Mouse (Mus musculus) kidney, embryonic 16.5 days (tissue): Measurements from ENCODE around the gene Tgm7. TPM values are rescaled to one million over a fixed set of nuclear protein-coding genes. Genes with fewer than 3 reads are reported as not detected.

Experiments
- ATAC-seq: fragments of 200-750 bp; cut with Nextera tagmentation; 2 replicates; pipeline ENCODE4 v1.8.0; 2017; ENCODE audit warnings: moderate TSS enrichment; ENCODE audit not compliant: low FRiP score, low TSS enrichment
- H3K27ac ChIP-seq: fragments of 300-500 bp; sonication (generic); 2 replicates; pipeline ENCODE4 v1.5.1; 2014; ENCODE audit warnings: low read length
- H3K27me3 ChIP-seq: fragments of 300-500 bp; sonication (generic); 2 replicates; pipeline ENCODE4 v1.6.1; 2014; ENCODE audit warnings: low read length, control low read depth, mixed read lengths; ENCODE audit not compliant: insufficient read depth
- H3K36me3 ChIP-seq: fragments of 300-500 bp; sonication (generic); 2 replicates; pipeline ENCODE4 v1.6.1; 2014; ENCODE audit warnings: low read length, control low read depth, mixed read lengths; ENCODE audit not compliant: insufficient read depth
- H3K4me1 ChIP-seq: fragments of 300-500 bp; sonication (generic); 2 replicates; pipeline ENCODE4 v1.6.1; 2014; ENCODE audit warnings: low read length, control low read depth, mixed read lengths; ENCODE audit not compliant: insufficient read depth
- H3K4me2 ChIP-seq: fragments of 300-500 bp; sonication (generic); replicated peaks from 2 replicates; pipeline ENCODE4 v1.6.1; 2014; ENCODE audit warnings: low read depth, low read length
- H3K4me3 ChIP-seq: fragments of 300-500 bp; sonication (generic); 2 replicates; pipeline ENCODE4 v1.5.1; 2014; ENCODE audit warnings: mild to moderate bottlenecking, low read length
- H3K9ac ChIP-seq: fragments of 300-500 bp; sonication (generic); replicated peaks from 2 replicates; pipeline ENCODE4 v1.6.1; 2014; ENCODE audit warnings: low read length
- H3K9me3 ChIP-seq: fragments of 300-500 bp; sonication (generic); 2 replicates; pipeline ENCODE4 v1.6.1; 2016; ENCODE audit warnings: low read length, control low read depth
- WGBS: fragments of 180-500 bp; shearing (Covaris S2); extraction: QIAGEN DNeasy Blood & Tissue Kit; methylation state at CpG from one replicate; pipeline ENCODE4 v1.1.7; 2014; 5-methylcytosine and 5-hydroxymethylcytosine counted together
- polyA plus RNA-seq: library from polyadenylated mRNA; unstranded; fragments of >200 nt; fragmentation: Nextera tagmentation; extraction: Ambion mirVana; gene quantifications from 2 replicates; pipeline ENCODE4 v1.2.1, GENCODE M21; 2015

Tgm7 gene
- polyA plus RNA-seq, result 0.28 and 0.30 TPM in 2 replicates

DNA sequence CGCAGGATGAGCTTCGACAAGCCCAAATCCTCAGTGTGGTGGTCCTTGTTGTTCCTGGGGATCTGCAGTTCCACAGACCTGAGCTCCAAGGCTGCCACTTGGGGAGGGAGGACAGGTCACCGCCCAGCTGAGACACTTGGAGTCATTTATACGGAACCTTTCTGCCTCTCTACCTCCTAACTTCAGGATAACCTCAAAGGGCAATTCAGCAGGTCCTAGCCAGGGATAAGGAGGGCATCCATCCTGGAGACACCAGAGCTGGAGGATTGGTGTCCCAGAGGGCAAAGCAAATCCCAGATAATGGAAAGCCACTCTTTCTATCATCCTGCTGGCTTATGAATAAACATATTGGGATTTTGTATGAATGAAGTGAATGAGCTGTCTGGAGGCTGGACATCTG is at the start of gene Tgm7:
Gene Tgm7, minus strand, starts transcription at position 101 of the 400 bp plus-strand sequence.
- no peaks in the 10 kb centered on the region for H3K4me1 ChIP-seq
- WGBS, result 84% methylated on average over 4 of the region's 4 CpGs
- no peaks in the 10 kb centered on the region for H3K9me3 ChIP-seq
- no peak within 1 kb of the TSS for H3K27ac ChIP-seq
- H3K27me3 ChIP-seq, result no peaks in the 10 kb centered on the region
- no peak for ATAC-seq
- H3K4me3 ChIP-seq, result no peak within 1 kb of the TSS
- H3K9ac ChIP-seq, result no peak within 1 kb of the TSS
- H3K4me2 ChIP-seq, result no peak within 1 kb of the TSS
- H3K36me3 ChIP-seq, result no peaks in the 10 kb centered on the region

DNA sequence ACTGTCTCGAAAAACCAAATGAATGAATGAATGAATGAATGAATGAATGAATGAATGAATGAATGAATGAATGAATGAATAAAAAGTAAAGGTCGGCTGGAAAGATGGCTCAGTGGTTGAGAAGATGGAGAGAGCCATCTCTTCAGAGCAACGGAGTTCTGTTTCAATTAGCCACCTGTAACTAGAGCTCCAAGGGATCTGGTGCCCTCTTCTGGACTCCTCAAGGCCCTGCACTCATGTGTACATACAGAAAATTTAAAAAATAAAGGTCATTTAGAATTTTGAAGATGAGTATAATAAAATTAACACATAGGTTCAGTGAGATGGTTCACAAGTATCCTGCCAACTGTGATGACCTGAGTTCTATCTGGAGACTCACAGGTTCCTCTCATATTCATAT is 43.5 kb upstream of the Tgm7 start:
- Histone ChIP-seq H3K4me3 (no peak overlapping the region), H3K36me3 (peaks cover 23% of the 10 kb centered on the region), H3K4me2 (no peak overlapping the region), H3K27me3 (no peaks in the 10 kb centered on the region), H3K4me1 (no peaks in the 10 kb centered on the region), H3K9ac (no peak overlapping the region), H3K27ac (no peak overlapping the region), H3K9me3 (no peaks in the 10 kb centered on the region)
- no peak for ATAC-seq
- 86% methylated on average over 3 of the region's 3 CpGs for WGBS

GRCm38 (mm10) chr2:121149679-121150078 is 40.1 kb upstream of the Tgm7 start:
- H3K36me3 ChIP-seq, result peaks cover 12% of the 10 kb centered on the region

DNA sequence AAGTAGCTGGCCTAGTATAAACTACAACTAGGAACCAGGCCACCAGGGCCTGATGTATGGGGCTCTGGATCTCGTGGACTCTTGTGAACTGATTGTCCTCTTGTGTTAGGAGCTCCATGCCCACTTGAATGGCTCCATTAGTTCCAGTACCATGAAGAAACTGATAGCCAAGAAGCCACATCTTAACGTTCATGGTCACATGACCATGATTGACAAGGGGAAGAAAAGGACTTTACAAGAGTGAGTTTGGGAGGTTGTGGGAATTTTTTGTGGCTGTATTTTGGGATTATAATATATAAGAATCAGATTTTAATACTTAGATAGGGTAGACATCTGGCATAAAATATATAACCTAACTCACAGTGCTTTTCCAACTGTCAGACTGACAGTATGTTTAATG is 32.8 kb upstream of the Tgm7 start:
- Histone ChIP-seq H3K4me3 (no peak overlapping the region), H3K4me2 (no peak overlapping the region), H3K4me1 (peaks cover 24% of the 10 kb centered on the region), H3K36me3 (peaks cover 22% of the 10 kb centered on the region), H3K27me3 (no peaks in the 10 kb centered on the region), H3K27ac (no peak overlapping the region), H3K9me3 (peaks cover 8% of the 10 kb centered on the region; the same call in 1 of the 2 replicates), H3K9ac (no peak overlapping the region)
- WGBS, result 72% methylated on average over 2 of the region's 2 CpGs
- no peak for ATAC-seq

More at GRCm38 (mm10) chr2:121149679-121150078, 40.1 kb upstream of the Tgm7 start:
- H3K27ac ChIP-seq, result no peak overlapping the region
- no peak for ATAC-seq
- no peak overlapping the region for H3K4me2 ChIP-seq
- no peak overlapping the region for H3K9ac ChIP-seq
- H3K4me3 ChIP-seq, result no peak overlapping the region
- no peaks in the 10 kb centered on the region for H3K9me3 ChIP-seq
- WGBS, result 85% methylated on average over 5 of the region's 5 CpGs
- H3K4me1 ChIP-seq, result no peaks in the 10 kb centered on the region
- no peaks in the 10 kb centered on the region for H3K27me3 ChIP-seq

GRCm38 (mm10) chr2:121141216-121142035 is 31.8 kb upstream of the Tgm7 start:
- ATAC-seq, result no peak

DNA sequence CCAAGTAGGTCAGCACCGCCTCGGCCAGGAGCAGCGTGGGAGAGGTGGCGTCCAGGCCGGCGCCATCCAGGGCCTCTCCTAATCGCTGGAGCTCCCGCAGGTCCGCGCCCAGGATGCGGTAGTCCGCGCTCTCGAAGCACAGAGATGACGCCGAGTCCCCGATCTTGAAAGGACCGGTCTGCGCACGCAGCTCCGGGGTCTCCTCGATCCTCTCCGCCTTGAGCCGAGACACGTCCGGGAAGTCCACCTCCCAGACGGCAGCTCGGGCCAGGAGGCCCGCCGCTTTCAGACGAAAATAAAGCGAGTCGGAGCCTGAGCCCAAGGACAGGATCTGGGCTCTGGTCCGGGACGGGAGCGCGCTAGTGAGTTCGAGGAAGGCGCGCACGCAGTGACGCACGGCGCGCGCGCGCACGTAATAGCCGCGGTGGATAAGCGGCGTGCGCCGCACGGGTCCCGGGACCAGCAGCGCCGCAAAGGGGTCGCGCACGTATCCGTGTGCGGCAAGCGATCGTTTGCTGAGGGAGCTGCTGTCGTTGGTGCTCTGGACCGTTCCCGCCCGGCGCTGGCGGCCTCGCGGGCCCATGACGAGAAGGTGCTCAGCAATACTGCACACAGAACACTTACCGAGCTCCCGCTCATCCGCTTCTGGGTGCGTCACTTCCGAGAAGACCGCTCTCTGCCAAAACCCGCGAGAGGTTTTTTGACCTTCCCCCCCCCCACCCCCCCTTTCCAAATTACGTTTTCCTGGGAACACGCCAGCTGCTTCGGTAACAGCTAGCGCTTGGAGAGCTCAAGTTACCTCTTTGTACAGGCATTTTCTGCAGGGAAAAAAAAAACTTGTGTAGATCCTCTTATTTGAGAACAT is 30.7 kb upstream of the Tgm7 start, which contains the start of the genes Adal and Lcmt2:
Gene Adal, plus strand, starts transcription at position 411 of the 865 bp plus-strand sequence.
Gene Lcmt2, minus strand, starts transcription at position 636 of the 865 bp plus-strand sequence.
- no peaks in the 10 kb centered on the region for H3K27me3 ChIP-seq
- H3K4me2 ChIP-seq, result peak within 1 kb of the TSS; percentile 74
- peak within 1 kb of the TSS; percentile 68 for H3K4me3 ChIP-seq
- H3K9me3 ChIP-seq, result peaks cover 8% of the 10 kb centered on the region; the same call in 1 of the 2 replicates
- under 1% methylated on average over 87 of the region's 87 CpGs for WGBS
- H3K4me1 ChIP-seq, result peaks cover 24% of the 10 kb centered on the region
- H3K9ac ChIP-seq, result peak within 1 kb of the TSS; percentile 84
- H3K36me3 ChIP-seq, result peaks cover 23% of the 10 kb centered on the region
- H3K27ac ChIP-seq, result peak within 1 kb of the TSS; percentile 98
- ATAC-seq, result peak; percentile 96

More at GRCm38 (mm10) chr2:121141216-121142035, 31.8 kb upstream of the Tgm7 start:
- Histone ChIP-seq H3K9me3 (peaks cover 8% of the 10 kb centered on the region; the same call in 1 of the 2 replicates), H3K27ac (peak overlapping the region; percentile 98), H3K9ac (peak overlapping the region; percentile 84), H3K27me3 (no peaks in the 10 kb centered on the region), H3K4me3 (peak overlapping the region; percentile 68), H3K4me1 (peaks cover 24% of the 10 kb centered on the region), H3K36me3 (peaks cover 23% of the 10 kb centered on the region), H3K4me2 (peak overlapping the region; percentile 74)
- 73% methylated on average over 16 of the region's 16 CpGs for WGBS

- peak; percentile 43 for ATAC-seq
- Histone ChIP-seq H3K36me3 (peaks cover 23% of the 10 kb centered on the region), H3K9me3 (peaks cover 8% of the 10 kb centered on the region; the same call in 1 of the 2 replicates), H3K27me3 (no peaks in the 10 kb centered on the region), H3K4me3 (peak overlapping the region; percentile 68), H3K4me2 (peak overlapping the region; percentile 74), H3K27ac (peak overlapping the region; percentile 98), H3K9ac (peak overlapping the region; percentile 84), H3K4me1 (peaks cover 24% of the 10 kb centered on the region)
- WGBS, result 50% methylated on average over 29 of the region's 29 CpGs
These were observed 29.8 kb upstream of the Tgm7 start for GRCm38 (mm10) chr2:121139266-121140017.

DNA sequence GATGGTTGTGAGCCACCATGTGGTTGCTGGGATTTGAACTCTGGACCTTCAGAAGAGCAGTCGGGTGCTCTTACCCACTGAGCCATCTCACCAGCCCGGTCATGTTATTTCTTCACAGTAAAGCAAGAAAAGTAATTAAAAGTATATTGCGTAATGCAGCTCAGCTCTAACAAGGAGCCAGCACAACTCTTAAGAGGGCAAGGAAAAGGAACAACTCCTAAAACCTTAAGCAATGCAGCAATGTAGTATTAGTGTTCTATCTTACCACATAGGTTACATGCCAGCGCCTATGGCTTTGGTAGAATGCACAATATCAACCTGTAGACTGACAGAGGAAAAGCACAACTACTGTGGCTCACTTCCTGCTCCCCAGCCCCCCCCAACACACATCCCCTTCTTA is 27.8 kb upstream of the Tgm7 start:
- H3K27ac ChIP-seq, result no peak overlapping the region
- no peak overlapping the region for H3K4me3 ChIP-seq
- H3K4me2 ChIP-seq, result peak overlapping the region; percentile 11; the same call in 1 of the 2 replicates

GRCm38 (mm10) chr2:121132822-121133221 is 23.2 kb upstream of the Tgm7 start:
- no peaks in the 10 kb centered on the region for H3K27me3 ChIP-seq
- no peak for ATAC-seq
- no peak overlapping the region for H3K27ac ChIP-seq
- WGBS, result 68% methylated on average over 1 of the region's 1 CpGs
- peaks cover 4% of the 10 kb centered on the region; the same call in 1 of the 2 replicates for H3K36me3 ChIP-seq
- H3K4me3 ChIP-seq, result no peak overlapping the region
- no peaks in the 10 kb centered on the region for H3K9me3 ChIP-seq
- H3K4me2 ChIP-seq, result no peak overlapping the region
- no peak overlapping the region for H3K9ac ChIP-seq
- no peaks in the 10 kb centered on the region for H3K4me1 ChIP-seq

More for the DNA sequence above, 27.8 kb upstream of the Tgm7 start:
- no peak for ATAC-seq
- Histone ChIP-seq H3K27me3 (no peaks in the 10 kb centered on the region), H3K36me3 (peaks cover 20% of the 10 kb centered on the region), H3K9ac (no peak overlapping the region), H3K4me1 (peaks cover 24% of the 10 kb centered on the region), H3K9me3 (peaks cover 8% of the 10 kb centered on the region; the same call in 1 of the 2 replicates)
- 90% methylated on average over 4 of the region's 4 CpGs for WGBS
